Mouse (Mus musculus): ENCODE data around the gene Ndufv3. TPM values are rescaled to one million over a fixed set of nuclear protein-coding genes. Genes with fewer than 3 reads are reported as not detected.

Ndufv3 gene
- total and polyA plus RNA-seq, 3 experiments, result 158 to 1,046 (median 189) TPM

DNA sequence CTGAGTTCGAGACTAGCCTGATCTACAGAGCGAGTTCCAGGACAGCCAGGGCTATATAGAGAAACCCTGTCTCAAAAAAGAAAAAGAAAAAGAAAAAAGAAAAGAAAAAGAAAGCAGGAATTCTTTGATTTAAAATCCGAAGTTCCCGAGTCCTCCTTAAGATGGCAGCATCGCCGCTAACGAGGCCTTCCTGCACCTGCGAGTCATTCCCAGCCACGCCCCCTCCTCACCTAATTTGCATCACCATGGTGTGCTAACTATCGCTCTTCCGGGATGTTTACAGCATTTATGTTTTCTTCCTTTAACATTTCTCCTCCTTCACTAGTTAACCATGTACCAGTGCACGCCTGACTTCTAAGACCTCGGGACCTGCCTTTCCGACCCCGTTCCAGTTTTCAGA lies 9.4 kb downstream of the Ndufv3 start:
- no peak overlapping the region for H3K9ac ChIP-seq (ENCODE audit: control insufficient read depth, low read depth, low read length, poor library complexity, severe bottlenecking)
- no peaks in the 10 kb centered on the region for H3K27me3 ChIP-seq (ENCODE audit: control insufficient read depth in 1 of 2, insufficient read depth in 2 of 2, low read length in 2 of 2)
- H3K4me1 ChIP-seq (ENCODE audit: control insufficient read depth in 1 of 2, insufficient read depth in 2 of 2, low read length in 2 of 2), result no peaks in the 10 kb centered on the region
- no peak overlapping the region for H3K4me3 ChIP-seq (ENCODE audit: control insufficient read depth in 1 of 2, insufficient read depth in 1 of 2, low read depth in 2 of 2, low read length in 2 of 2)
- H3K36me3 ChIP-seq (ENCODE audit: control insufficient read depth in 1 of 2, insufficient read depth in 2 of 2, low read length in 2 of 2), result no peaks in the 10 kb centered on the region
- no peaks in the 10 kb centered on the region for H3K79me2 ChIP-seq (ENCODE audit: control insufficient read depth, insufficient read depth, low read length, poor library complexity)
- H3K27ac ChIP-seq (ENCODE audit: control insufficient read depth, low read depth, low read length), result no peak overlapping the region
- TF ChIP-seq KAT2A (conservative IDR thresholded peaks at IDR 0.05; ENCODE audit: low read depth, low read length) (no peak), NELFE (IDR thresholded peaks at IDR 0.05; ENCODE audit: low read depth, low read length) (no peak), MAZ (IDR thresholded peaks at IDR 0.05; ENCODE audit: low read depth, low read length) (no peak), CHD1 (IDR thresholded peaks at IDR 0.05; ENCODE audit: low read depth, low read length) (no peak), RAD21 (IDR thresholded peaks at IDR 0.05; ENCODE audit: low read depth, low read length) (peak; percentile 41), MAX (IDR thresholded peaks at IDR 0.05; ENCODE audit: low read length) (no peak), MYB (IDR thresholded peaks at IDR 0.05; ENCODE audit: low read depth, low read length) (no peak), SMC3 (IDR thresholded peaks at IDR 0.05; ENCODE audit: low read depth, low read length) (peak; percentile 28; the same call in 1 of the 2 replicates), ZKSCAN1 (IDR thresholded peaks at IDR 0.05; ENCODE audit: low read depth, low read length) (no peak), SIN3A (IDR thresholded peaks at IDR 0.05; ENCODE audit: low read length) (no peak), USF2 (IDR thresholded peaks at IDR 0.05; ENCODE audit: borderline replicate concordance in 1 of 2, insufficient read depth in 1 of 2, low read depth in 1 of 2, low read length in 2 of 2) (no peak), ETS1 (IDR thresholded peaks at IDR 0.05; ENCODE audit: low read depth, low read length) (no peak), UBTF (IDR thresholded peaks at IDR 0.05; ENCODE audit: borderline replicate concordance, insufficient read depth, low read depth, low read length) (no peak), POLR2A (IDR thresholded peaks at IDR 0.05; ENCODE audit: control insufficient read depth in 1 of 2, insufficient read depth in 1 of 2, low read depth in 1 of 2, low read length in 2 of 2, poor library complexity in 1 of 2) (no peak), RCOR1 (IDR thresholded peaks at IDR 0.05; ENCODE audit: low read depth, low read length) (no peak), USF1 (IDR thresholded peaks at IDR 0.05; ENCODE audit: low read depth, low read length) (no peak), BHLHE40 (IDR thresholded peaks at IDR 0.05; ENCODE audit: borderline replicate concordance, low read depth, low read length) (no peak), HCFC1 (IDR thresholded peaks at IDR 0.05; ENCODE audit: low read depth, low read length) (no peak), ZMIZ1 (IDR thresholded peaks at IDR 0.05; ENCODE audit: low read depth, low read length) (no peak), POLR2AphosphoS2 (IDR thresholded peaks at IDR 0.05; ENCODE audit: low read length) (no peak), CTCF (IDR thresholded peaks at IDR 0.05 in 2 of 3, conservative IDR thresholded peaks at IDR 0.05 in 1 of 3; ENCODE audit: control insufficient read depth in 1 of 3, insufficient read depth in 1 of 3, low read depth in 2 of 3, low read length in 3 of 3, poor library complexity in 1 of 3, severe bottlenecking in 1 of 3) (peak; percentile 15 to 41 (median 40); a peak in 4 of 6 replicates)
- H3K9me3 ChIP-seq (replicated peaks; ENCODE audit: insufficient read depth, low read length), result no peaks in the 10 kb centered on the region
- DNase-seq (ENCODE audit: low read depth, low spot score), result peak; percentile 32

Measured in MEL (cell line).